Mouse (Mus musculus) embryonic facial prominence, embryonic 13.5 days (tissue): ENCODE data around the gene Tbl3. TPM values are rescaled to one million over a fixed set of nuclear protein-coding genes. Genes with fewer than 3 reads are reported as not detected.
"Not testable (repeated sequence)": the region's sequence is repeated elsewhere in the genome, so short reads cannot be mapped to it uniquely, and the experiment has no call there.

ENCODE experiments used
- ATAC-seq: fragments of 200-750 bp; cut with Nextera tagmentation; 2 replicates; pipeline ENCODE4 v1.8.0; 2017; ENCODE audit warnings: low read depth; ENCODE audit not compliant: insufficient number of reproducible peaks, insufficient read depth, low FRiP score, low TSS enrichment
- H3K27ac ChIP-seq: fragments of 300-500 bp; sonication (generic); 2 replicates; pipeline ENCODE4 v1.5.1; 2015; ENCODE audit warnings: moderate library complexity, mild to moderate bottlenecking, inconsistent platforms
- H3K27me3 ChIP-seq: fragments of 300-500 bp; sonication (generic); 2 replicates; pipeline ENCODE4 v1.6.1; 2015; ENCODE audit warnings: mild to moderate bottlenecking, inconsistent platforms
- H3K36me3 ChIP-seq: fragments of 300-500 bp; sonication (generic); 2 replicates; pipeline ENCODE4 v1.6.1; 2015; ENCODE audit warnings: mild to moderate bottlenecking, inconsistent platforms
- H3K4me1 ChIP-seq: fragments of 300-500 bp; sonication (generic); 2 replicates; pipeline ENCODE4 v1.6.1; 2015; ENCODE audit warnings: inconsistent platforms
- H3K4me2 ChIP-seq: fragments of 300-500 bp; sonication (generic); 2 replicates; pipeline ENCODE4 v1.6.1; 2015; ENCODE audit warnings: moderate library complexity, mild to moderate bottlenecking, inconsistent platforms
- H3K4me3 ChIP-seq: fragments of 300-500 bp; sonication (generic); 2 replicates; pipeline ENCODE4 v1.5.1; 2015; ENCODE audit warnings: mild to moderate bottlenecking, inconsistent platforms
- H3K9ac ChIP-seq: fragments of 300-500 bp; sonication (generic); 2 replicates; pipeline ENCODE4 v1.6.1; 2015; ENCODE audit warnings: mild to moderate bottlenecking, inconsistent platforms
- H3K9me3 ChIP-seq: fragments of 300-500 bp; sonication (generic); 2 replicates; pipeline ENCODE4 v1.6.1; 2016; ENCODE audit warnings: inconsistent platforms
- WGBS: fragments of 180-500 bp; shearing (Covaris S2); methylation state at CpG from one replicate; pipeline ENCODE4 v1.1.7; 2015; ENCODE audit warnings: mixed read lengths; 5-methylcytosine and 5-hydroxymethylcytosine counted together
- polyA plus RNA-seq: library from polyadenylated mRNA; unstranded; fragments of >200 nt; fragmentation: Nextera tagmentation; extraction: Ambion mirVana; gene quantifications from 2 replicates; pipeline ENCODE4 v1.2.1, GENCODE M21; 2015

The Tbl3 gene
- polyA plus RNA-seq, 1 experiment from 2014 or later: 81.6 TPM

GRCm38 (mm10) chr17:24669214-24669544 lies 38.3 kb downstream of the Tbl3 start:
- WGBS: 9% methylated on average over 15 of the region's 15 CpGs

GRCm38 (mm10) chr17:24667416-24667815 lies 40.0 kb downstream of the Tbl3 start:
- ATAC-seq: no peak
- WGBS: 26% methylated on average over 6 of the region's 6 CpGs
- H3K36me3 ChIP-seq: no peaks in the 10 kb centered on the region
- H3K9me3 ChIP-seq: no peaks in the 10 kb centered on the region
- no peak overlapping the region for H3K4me2 ChIP-seq
- H3K4me1 ChIP-seq: peaks cover 27% of the 10 kb centered on the region
- no peak overlapping the region for H3K27ac ChIP-seq
- H3K9ac ChIP-seq: no peak overlapping the region
- no peaks in the 10 kb centered on the region for H3K27me3 ChIP-seq
- H3K4me3 ChIP-seq: no peak overlapping the region

More at GRCm38 (mm10) chr17:24669214-24669544, 38.3 kb downstream of the Tbl3 start:
- not testable (repeated sequence) for H3K27me3 ChIP-seq, H3K9me3 ChIP-seq, H3K36me3 ChIP-seq
- H3K9ac ChIP-seq: peak overlapping the region; percentile 99
- H3K27ac ChIP-seq: peak overlapping the region; percentile 81
- peaks cover 30% of the 10 kb centered on the region for H3K4me1 ChIP-seq
- H3K4me3 ChIP-seq: peak overlapping the region; percentile 98
- peak; percentile 1; the same call in 1 of the 2 replicates for ATAC-seq
- H3K4me2 ChIP-seq: peak overlapping the region; percentile 84

- H3K27ac ChIP-seq, H3K4me3 ChIP-seq, H3K36me3 ChIP-seq, H3K27me3 ChIP-seq, H3K9me3 ChIP-seq, H3K9ac ChIP-seq, H3K4me2 ChIP-seq, ATAC-seq: not testable (repeated sequence)
- WGBS: 62% methylated on average over 7 of the region's 7 CpGs
- H3K4me1 ChIP-seq: peaks cover 23% of the 10 kb centered on the region
Measured at GRCm38 (mm10) chr17:24667011-24667410, 40.4 kb downstream of the Tbl3 start.

GRCm38 (mm10) chr17:24658017-24658758 lies 49.3 kb downstream of the Tbl3 start, which contains the start of gene Npw:
Npw (minus strand) TSS chr17:24658457.
- Histone ChIP-seq H3K27ac (no peak within 1 kb of the TSS), H3K9ac (peak within 1 kb of the TSS; percentile 75), H3K4me2 (peak within 1 kb of the TSS; percentile 95), H3K4me3 (peak within 1 kb of the TSS; percentile 51), H3K36me3 (no peaks in the 10 kb centered on the region), H3K4me1 (peaks cover 14% of the 10 kb centered on the region), H3K9me3 (no peaks in the 10 kb centered on the region), H3K27me3 (peaks cover 54% of the 10 kb centered on the region)
- ATAC-seq: 0 out of 2 replicates have a peak, but pooled peaks have one; percentile 40
- whole genome bisulfite sequencing: 2% methylated on average over 47 of the region's 47 CpGs

- H3K4me3 ChIP-seq: no peak overlapping the region
- 67% methylated on average over 4 of the region's 4 CpGs for WGBS
- H3K9me3 ChIP-seq: no peaks in the 10 kb centered on the region
- no peaks in the 10 kb centered on the region for H3K36me3 ChIP-seq
- H3K27ac ChIP-seq: no peak overlapping the region
- H3K4me2 ChIP-seq: no peak overlapping the region
- peaks cover 45% of the 10 kb centered on the region for H3K27me3 ChIP-seq
- peaks cover 20% of the 10 kb centered on the region for H3K4me1 ChIP-seq
- ATAC-seq: no peak
- H3K9ac ChIP-seq: no peak overlapping the region
Measured at GRCm38 (mm10) chr17:24654969-24655368, 52.5 kb downstream of the Tbl3 start.

GRCm38 (mm10) chr17:24653967-24654710 lies 53.3 kb downstream of the Tbl3 start:
- Histone ChIP-seq H3K27me3 (peaks cover 37% of the 10 kb centered on the region), H3K4me2 (peak overlapping the region; percentile 59), H3K4me1 (peaks cover 25% of the 10 kb centered on the region), H3K36me3 (no peaks in the 10 kb centered on the region), H3K9me3 (no peaks in the 10 kb centered on the region), H3K9ac (peak overlapping the region; percentile 37; the same call in 1 of the 2 replicates), H3K27ac (0 out of 2 replicates have a peak overlapping the region, but pooled peaks have one; percentile 23), H3K4me3 (peak overlapping the region; percentile 36)
- ATAC-seq: no peak
- 5% methylated on average over 19 of the region's 19 CpGs for WGBS

- WGBS: 80% methylated on average over 3 of the region's 3 CpGs
- Histone ChIP-seq H3K4me2 (no peak overlapping the region), H3K9me3 (no peaks in the 10 kb centered on the region), H3K4me3 (no peak overlapping the region), H3K36me3 (peaks cover 7% of the 10 kb centered on the region), H3K4me1 (peaks cover 25% of the 10 kb centered on the region), H3K27me3 (peaks cover 13% of the 10 kb centered on the region), H3K27ac (no peak overlapping the region), H3K9ac (no peak overlapping the region)
- no peak for ATAC-seq
Measured at GRCm38 (mm10) chr17:24651835-24652234, 55.6 kb downstream of the Tbl3 start.

GRCm38 (mm10) chr17:24650766-24651165 lies 56.7 kb downstream of the Tbl3 start:
- peak overlapping the region; percentile 88 for H3K4me3 ChIP-seq
- no peaks in the 10 kb centered on the region for H3K9me3 ChIP-seq
- peaks cover 25% of the 10 kb centered on the region for H3K4me1 ChIP-seq
- 0 out of 2 replicates have a peak overlapping the region, but pooled peaks have one; percentile 94 for H3K9ac ChIP-seq
- peaks cover 7% of the 10 kb centered on the region for H3K36me3 ChIP-seq
- 66% methylated on average over 4 of the region's 4 CpGs for WGBS
- H3K4me2 ChIP-seq: peak overlapping the region; percentile 97
- no peak overlapping the region for H3K27ac ChIP-seq
- 0 out of 2 replicates have a peak, but pooled peaks cover 4% of the 10 kb centered on the region for H3K27me3 ChIP-seq
- no peak for ATAC-seq

GRCm38 (mm10) chr17:24650070-24650616 lies 57.3 kb downstream of the Tbl3 start, which contains the start of gene Slc9a3r2:
Slc9a3r2 (minus strand) TSS chr17:24650327.
- Histone ChIP-seq H3K9me3 (no peaks in the 10 kb centered on the region), H3K27me3 (0 out of 2 replicates have a peak, but pooled peaks cover 4% of the 10 kb centered on the region), H3K4me1 (peaks cover 29% of the 10 kb centered on the region), H3K36me3 (peaks cover 14% of the 10 kb centered on the region), H3K9ac (peak within 1 kb of the TSS; percentile 94), H3K4me2 (peak within 1 kb of the TSS; percentile 97), H3K27ac (peak within 1 kb of the TSS; percentile 62; the same call in 1 of the 2 replicates), H3K4me3 (peak within 1 kb of the TSS; percentile 88)
- under 1% methylated on average over 41 of the region's 41 CpGs for WGBS
- peak; percentile 68; the same call in 1 of the 2 replicates for ATAC-seq

GRCm38 (mm10) chr17:24649581-24650069 lies 57.8 kb downstream of the Tbl3 start:
- peak overlapping the region; percentile 94 for H3K9ac ChIP-seq
- peaks cover 34% of the 10 kb centered on the region for H3K4me1 ChIP-seq
- WGBS: under 1% methylated on average over 35 of the region's 35 CpGs
- peaks cover 14% of the 10 kb centered on the region for H3K36me3 ChIP-seq
- H3K27ac ChIP-seq: peak overlapping the region; percentile 62; the same call in 1 of the 2 replicates
- peak overlapping the region; percentile 97 for H3K4me2 ChIP-seq
- ATAC-seq: peak; percentile 4; the same call in 1 of the 2 replicates
- peak overlapping the region; percentile 88 for H3K4me3 ChIP-seq
- H3K9me3 ChIP-seq: no peaks in the 10 kb centered on the region
- H3K27me3 ChIP-seq: 0 out of 2 replicates have a peak, but pooled peaks cover 4% of the 10 kb centered on the region
